Mouse (Mus musculus) thymus, adult 2 months (tissue): ENCODE results near the gene Ctf2. TPM values are rescaled to one million over a fixed set of nuclear protein-coding genes. Genes with fewer than 3 reads are reported as not detected.

ENCODE experiments used
- DNase-seq: peaks from one replicate; pipeline ENCODE4 v3.0.0; 2021
- H3K27ac ChIP-seq: fragments of 200-500 bp; 2 replicates; pipeline ENCODE4 v1.5.1; 2012; ENCODE audit warnings: low read length, control low read depth; ENCODE audit not compliant: control insufficient read depth, insufficient read depth
- H3K27me3 ChIP-seq: fragments of 200-500 bp; 2 replicates; pipeline ENCODE4 v1.6.1; 2012; ENCODE audit warnings: mild to moderate bottlenecking, low read length, moderate library complexity, mixed read lengths; ENCODE audit not compliant: control insufficient read depth, insufficient read depth
- H3K36me3 ChIP-seq: fragments of 200-500 bp; 2 replicates; pipeline ENCODE4 v1.6.1; 2012; ENCODE audit warnings: mild to moderate bottlenecking, low read length, moderate library complexity; ENCODE audit not compliant: control insufficient read depth, insufficient read depth
- H3K4me1 ChIP-seq: fragments of 200-500 bp; replicated peaks from 2 replicates; pipeline ENCODE4 v1.6.1; 2012; ENCODE audit warnings: low read length; ENCODE audit not compliant: control insufficient read depth, insufficient read depth
- H3K4me3 ChIP-seq: fragments of 200-500 bp; 2 replicates; pipeline ENCODE4 v1.5.1; 2012; ENCODE audit warnings: mild to moderate bottlenecking, low read length, control low read depth, moderate library complexity; ENCODE audit not compliant: control insufficient read depth, insufficient read depth
- CTCF ChIP-seq: fragments of 200-500 bp; IDR thresholded peaks from 2 replicates; pipeline ENCODE4 v1.5.1; 2012; ENCODE audit warnings: mild to moderate bottlenecking, control low read depth, low read length, moderate library complexity, borderline replicate concordance; ENCODE audit not compliant: control insufficient read depth, poor library complexity, insufficient read depth; ENCODE audit errors: extremely low read depth
- POLR2A ChIP-seq: fragments of 200-500 bp; IDR thresholded peaks from 2 replicates; pipeline ENCODE4 v1.6.1; 2012; ENCODE audit warnings: mild to moderate bottlenecking, low read length, control low read depth, moderate library complexity; ENCODE audit not compliant: control insufficient read depth, poor library complexity, insufficient read depth; ENCODE audit errors: extremely low read depth
- WGBS: fragments of 180-500 bp; shearing (Covaris S2); methylation state at CpG from one replicate; pipeline ENCODE4 v1.1.7; 2018; 5-methylcytosine and 5-hydroxymethylcytosine counted together
- polyA plus RNA-seq: library from polyadenylated mRNA; depleted of rRNA; stranded (reverse); fragments of >200 nt; gene quantifications from 2 replicates; pipeline ENCODE4 v1.2.3, GENCODE M21; 2012

Ctf2 gene
- polyA plus RNA-seq, 1 experiment = not detected

- no peak overlapping the region for H3K27ac ChIP-seq
- 76% methylated on average over 3 of the region's 3 CpGs for WGBS
- H3K36me3 ChIP-seq = no peaks in the 10 kb centered on the region
- no peak for DNase-seq
- H3K27me3 ChIP-seq = no peaks in the 10 kb centered on the region
- H3K4me3 ChIP-seq = no peak overlapping the region
- TF ChIP-seq CTCF = no peak
- peaks cover 26% of the 10 kb centered on the region for H3K4me1 ChIP-seq
Measured at GRCm38 (mm10) chr7:127711031-127711430, 20.9 kb downstream of the Ctf2 start.

GRCm38 (mm10) chr7:127709261-127709979 is 22.5 kb downstream of the Ctf2 start:
- no peak for DNase-seq
- TF ChIP-seq CTCF = no peak
- TF ChIP-seq POLR2A = no peak
- no peaks in the 10 kb centered on the region for H3K27me3 ChIP-seq
- peaks cover 26% of the 10 kb centered on the region for H3K4me1 ChIP-seq
- no peak overlapping the region for H3K27ac ChIP-seq
- WGBS = 75% methylated on average over 5 of the region's 5 CpGs
- no peaks in the 10 kb centered on the region for H3K36me3 ChIP-seq
- H3K4me3 ChIP-seq = no peak overlapping the region

- H3K4me1 ChIP-seq = peaks cover 26% of the 10 kb centered on the region
- DNase-seq = peak; percentile 83
- peak within 1 kb of the TSS; percentile 72 for H3K27ac ChIP-seq
- no peaks in the 10 kb centered on the region for H3K27me3 ChIP-seq
- H3K36me3 ChIP-seq = no peaks in the 10 kb centered on the region
- peak within 1 kb of the TSS; percentile 65 for H3K4me3 ChIP-seq
- under 1% methylated on average over 87 of the region's 90 CpGs for WGBS
- TF ChIP-seq POLR2A = no peak; the same call in 1 of the 2 replicates
- TF ChIP-seq CTCF = peak; percentile 75
Measured at GRCm38 (mm10) chr7:127708207-127709078, 23.5 kb downstream of the Ctf2 start, which contains the start of gene Bcl7c. TSS of gene Bcl7c (minus strand) at chr7:127708933.

GRCm38 (mm10) chr7:127707957-127708206 is 24.1 kb downstream of the Ctf2 start:
- Histone ChIP-seq H3K27me3 (no peaks in the 10 kb centered on the region), H3K36me3 (no peaks in the 10 kb centered on the region), H3K4me3 (peak overlapping the region; percentile 65), H3K4me1 (peaks cover 22% of the 10 kb centered on the region), H3K27ac (peak overlapping the region; percentile 72)
- DNase-seq = no peak
- 0% methylated on average over 5 of the region's 5 CpGs for WGBS
- no peak for TF ChIP-seq CTCF
- TF ChIP-seq POLR2A = 0 out of 2 replicates have a peak, but pooled peaks have one; percentile 7

- Histone ChIP-seq H3K4me3 (peak overlapping the region; percentile 65), H3K27me3 (no peaks in the 10 kb centered on the region), H3K4me1 (peaks cover 16% of the 10 kb centered on the region), H3K36me3 (no peaks in the 10 kb centered on the region), H3K27ac (peak overlapping the region; percentile 72)
- TF ChIP-seq CTCF = no peak
- TF ChIP-seq POLR2A = no peak
- DNase-seq = peak; percentile 47
- WGBS = 11% methylated on average over 22 of the region's 22 CpGs
Measured at GRCm38 (mm10) chr7:127707045-127707956, 24.7 kb downstream of the Ctf2 start.

- H3K36me3 ChIP-seq = no peaks in the 10 kb centered on the region
- no peak for TF ChIP-seq POLR2A
- TF ChIP-seq CTCF = no peak
- peaks cover 15% of the 10 kb centered on the region for H3K4me1 ChIP-seq
- no peak overlapping the region for H3K27ac ChIP-seq
- no peak overlapping the region for H3K4me3 ChIP-seq
- 73% methylated on average over 4 of the region's 4 CpGs for WGBS
- no peaks in the 10 kb centered on the region for H3K27me3 ChIP-seq
- no peak for DNase-seq
Measured at GRCm38 (mm10) chr7:127705706-127706105, 26.3 kb downstream of the Ctf2 start.
